Mouse (Mus musculus): ENCODE data around the gene Nectin4. TPM values are rescaled to one million over a fixed set of nuclear protein-coding genes. Genes with fewer than 3 reads are reported as not detected.

The Nectin4 gene
- polyA plus RNA-seq, 1 experiment, result not detected

GRCm38 (mm10) chr1:171330216-171330560, 39.7 kb upstream of the Nectin4 start:
- Histone ChIP-seq H3K36me3 (ENCODE audit: control insufficient read depth) (peaks cover 39% of the 10 kb centered on the region), H3K9me3 (ENCODE audit: control insufficient read depth, low read length) (no peaks in the 10 kb centered on the region), H3K4me1 (ENCODE audit: control insufficient read depth) (peaks cover 52% of the 10 kb centered on the region), H3K4me3 (replicated peaks) (peak overlapping the region; percentile 99), H3K27me3 (ENCODE audit: control insufficient read depth) (no peaks in the 10 kb centered on the region)
- no peak for TF ChIP-seq TAL1 (IDR thresholded peaks at IDR 0.05; ENCODE audit: low read length)
- no peak for TF ChIP-seq GATA1 (IDR thresholded peaks at IDR 0.05; ENCODE audit: low read length)

- H3K9me3 ChIP-seq (ENCODE audit: control insufficient read depth, low read length), result no peaks in the 10 kb centered on the region
- H3K4me3 ChIP-seq (replicated peaks), result no peak overlapping the region
- peaks cover 72% of the 10 kb centered on the region for H3K36me3 ChIP-seq (ENCODE audit: control insufficient read depth)
- peaks cover 43% of the 10 kb centered on the region for H3K4me1 ChIP-seq (ENCODE audit: control insufficient read depth)
- H3K27me3 ChIP-seq (ENCODE audit: control insufficient read depth), result no peaks in the 10 kb centered on the region
- TF ChIP-seq GATA1 (IDR thresholded peaks at IDR 0.05; ENCODE audit: low read length) (no peak), TAL1 (IDR thresholded peaks at IDR 0.05; ENCODE audit: low read length) (no peak)
These were observed 27.4 kb upstream of the Nectin4 start for GRCm38 (mm10) chr1:171342262-171343207.

- TF ChIP-seq GATA1 (IDR thresholded peaks at IDR 0.05; ENCODE audit: low read length) (no peak), TAL1 (IDR thresholded peaks at IDR 0.05; ENCODE audit: low read length) (no peak)
- Histone ChIP-seq H3K9me3 (ENCODE audit: control insufficient read depth, low read length) (no peaks in the 10 kb centered on the region), H3K4me3 (replicated peaks) (peak overlapping the region; percentile 96), H3K4me1 (ENCODE audit: control insufficient read depth) (peaks cover 53% of the 10 kb centered on the region), H3K27me3 (ENCODE audit: control insufficient read depth) (no peaks in the 10 kb centered on the region), H3K36me3 (ENCODE audit: control insufficient read depth) (peaks cover 62% of the 10 kb centered on the region)
These were observed 25.8 kb upstream of the Nectin4 start for GRCm38 (mm10) chr1:171343922-171344677.

GRCm38 (mm10) chr1:171344715-171345114, 25.2 kb upstream of the Nectin4 start:
- Histone ChIP-seq H3K4me1 (ENCODE audit: control insufficient read depth) (peaks cover 54% of the 10 kb centered on the region), H3K36me3 (ENCODE audit: control insufficient read depth) (peaks cover 58% of the 10 kb centered on the region), H3K4me3 (replicated peaks) (peak overlapping the region; percentile 96), H3K27me3 (ENCODE audit: control insufficient read depth) (no peaks in the 10 kb centered on the region), H3K9me3 (ENCODE audit: control insufficient read depth, low read length) (no peaks in the 10 kb centered on the region)
- TF ChIP-seq TAL1 (IDR thresholded peaks at IDR 0.05; ENCODE audit: low read length) (no peak), GATA1 (IDR thresholded peaks at IDR 0.05; ENCODE audit: low read length) (no peak)

- H3K4me3 ChIP-seq (replicated peaks), result peak within 1 kb of the TSS; percentile 96
- H3K36me3 ChIP-seq (ENCODE audit: control insufficient read depth), result peaks cover 50% of the 10 kb centered on the region
- TF ChIP-seq TAL1 (IDR thresholded peaks at IDR 0.05; ENCODE audit: low read length) (no peak), GATA1 (IDR thresholded peaks at IDR 0.05; ENCODE audit: low read length) (no peak)
These were observed 24.4 kb upstream of the Nectin4 start, which contains the start of the genes Nit1 and Pfdn2 for GRCm38 (mm10) chr1:171345225-171346094. Gene Nit1 (minus strand): TSS chr1:171345646. Gene Pfdn2 (plus strand): TSS chr1:171345670.

GRCm38 (mm10) chr1:171346095-171346450, 23.8 kb upstream of the Nectin4 start:
- Histone ChIP-seq H3K27me3 (ENCODE audit: control insufficient read depth) (no peaks in the 10 kb centered on the region), H3K4me1 (ENCODE audit: control insufficient read depth) (peaks cover 59% of the 10 kb centered on the region), H3K9me3 (ENCODE audit: control insufficient read depth, low read length) (no peaks in the 10 kb centered on the region), H3K4me3 (replicated peaks) (peak overlapping the region; percentile 96), H3K36me3 (ENCODE audit: control insufficient read depth) (peaks cover 44% of the 10 kb centered on the region)
- TF ChIP-seq TAL1 (IDR thresholded peaks at IDR 0.05; ENCODE audit: low read length) (no peak), GATA1 (IDR thresholded peaks at IDR 0.05; ENCODE audit: low read length) (no peak)

More at GRCm38 (mm10) chr1:171345225-171346094, 24.4 kb upstream of the Nectin4 start, which contains the start of the genes Nit1 and Pfdn2:
- Histone ChIP-seq H3K27me3 (ENCODE audit: control insufficient read depth) (no peaks in the 10 kb centered on the region), H3K4me1 (ENCODE audit: control insufficient read depth) (peaks cover 56% of the 10 kb centered on the region), H3K9me3 (ENCODE audit: control insufficient read depth, low read length) (no peaks in the 10 kb centered on the region)

- Histone ChIP-seq H3K4me3 (replicated peaks) (no peak overlapping the region), H3K27me3 (ENCODE audit: control insufficient read depth) (no peaks in the 10 kb centered on the region), H3K9me3 (ENCODE audit: control insufficient read depth, low read length) (no peaks in the 10 kb centered on the region), H3K36me3 (ENCODE audit: control insufficient read depth) (peaks cover 18% of the 10 kb centered on the region), H3K4me1 (ENCODE audit: control insufficient read depth) (peaks cover 51% of the 10 kb centered on the region)
- TF ChIP-seq TAL1 (IDR thresholded peaks at IDR 0.05; ENCODE audit: low read length), result no peak
- TF ChIP-seq GATA1 (IDR thresholded peaks at IDR 0.05; ENCODE audit: low read length), result no peak
These were observed 21.2 kb upstream of the Nectin4 start for GRCm38 (mm10) chr1:171348665-171349064.

- peaks cover 46% of the 10 kb centered on the region for H3K4me1 ChIP-seq (ENCODE audit: control insufficient read depth)
- no peaks in the 10 kb centered on the region for H3K27me3 ChIP-seq (ENCODE audit: control insufficient read depth)
- H3K36me3 ChIP-seq (ENCODE audit: control insufficient read depth), result peaks cover 14% of the 10 kb centered on the region
- no peak overlapping the region for H3K4me3 ChIP-seq (replicated peaks)
- no peaks in the 10 kb centered on the region for H3K9me3 ChIP-seq (ENCODE audit: control insufficient read depth, low read length)
- TF ChIP-seq TAL1 (IDR thresholded peaks at IDR 0.05; ENCODE audit: low read length) (no peak), GATA1 (IDR thresholded peaks at IDR 0.05; ENCODE audit: low read length) (no peak)
These were observed 20.7 kb upstream of the Nectin4 start for GRCm38 (mm10) chr1:171349210-171349609.

Data from erythroblast, embryonic 14.5 days (primary cell).